Mouse (Mus musculus) bone marrow macrophage, adult 2 months (primary cell): ENCODE measurements at regions not wholly inside any gene's neighbourhood (a gene's known extent, or its start where the extent isn't known, plus 50 kb on each side); places are given as distances from the start of the nearest gene placed in this dataset.

Experiments
- H3K27ac ChIP-seq: 2 replicates; pipeline ENCODE4 v1.5.1; 2012; ENCODE audit warnings: low read depth, low read length; ENCODE audit not compliant: insufficient read depth
- H3K4me1 ChIP-seq: 2 replicates; pipeline ENCODE4 v1.6.1; 2012; ENCODE audit warnings: low read length; ENCODE audit not compliant: control insufficient read depth, insufficient read depth
- H3K4me3 ChIP-seq: 2 replicates; pipeline ENCODE4 v1.5.1; 2012; ENCODE audit warnings: mild to moderate bottlenecking, low read length, moderate library complexity; ENCODE audit not compliant: insufficient read depth
- CTCF ChIP-seq: IDR thresholded peaks from 2 replicates; pipeline ENCODE4 v1.5.1; 2012; ENCODE audit warnings: low read depth, mild to moderate bottlenecking, low read length, moderate library complexity
- POLR2A ChIP-seq: IDR thresholded peaks from 2 replicates; pipeline ENCODE4 v1.6.1; 2012; ENCODE audit warnings: mild to moderate bottlenecking, low read depth, low read length, borderline replicate concordance

DNA sequence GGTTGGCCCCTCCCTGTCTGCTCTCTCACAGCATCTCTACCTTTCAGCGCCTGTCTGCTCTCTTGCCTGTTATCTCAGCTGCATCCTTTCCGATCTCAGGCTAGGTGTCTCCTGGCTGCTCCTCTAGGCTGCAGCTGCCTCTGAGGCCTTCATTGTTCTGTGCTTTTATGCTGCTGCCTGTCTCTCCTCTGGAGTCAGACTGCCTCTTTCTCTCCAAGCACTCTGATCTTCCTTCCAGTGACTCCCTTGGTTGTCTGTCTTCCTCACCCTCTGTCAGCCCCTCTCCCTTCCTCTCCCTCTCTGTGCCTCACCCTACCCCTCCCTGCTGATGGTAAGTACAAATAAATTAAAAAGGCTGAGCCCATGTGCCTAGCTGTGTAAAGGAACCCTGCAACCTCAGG lies 155.7 kb upstream of the Lrfn2 start:
- Histone ChIP-seq H3K27ac (no peak overlapping the region), H3K4me1 (no peaks in the 10 kb centered on the region), H3K4me3 (no peak overlapping the region)
- TF ChIP-seq POLR2A, result no peak
- TF ChIP-seq CTCF, result no peak

DNA sequence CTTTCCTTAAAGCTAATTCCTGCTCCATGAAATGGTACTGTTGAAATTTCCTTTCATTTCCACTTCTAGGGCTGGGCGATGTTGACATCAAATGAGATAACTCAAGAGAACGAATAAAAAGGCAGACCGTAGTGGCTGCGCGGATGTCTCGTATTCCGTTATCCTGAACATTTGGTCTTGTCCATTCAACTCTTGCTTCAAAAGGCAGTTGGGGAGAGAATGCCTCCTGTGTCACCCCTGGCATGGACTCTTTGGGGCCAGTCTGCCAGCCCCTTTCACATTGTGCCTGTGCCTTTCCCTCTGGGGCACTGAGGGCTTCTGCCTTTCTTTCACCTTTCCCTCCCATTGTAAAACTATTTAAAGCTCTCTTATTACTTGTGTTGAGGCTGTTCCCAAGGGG lies 152.0 kb upstream of the Lrfn2 start:
- no peak overlapping the region for H3K27ac ChIP-seq
- H3K4me3 ChIP-seq, result no peak overlapping the region
- TF ChIP-seq POLR2A, result no peak
- TF ChIP-seq CTCF, result no peak
- no peaks in the 10 kb centered on the region for H3K4me1 ChIP-seq

DNA sequence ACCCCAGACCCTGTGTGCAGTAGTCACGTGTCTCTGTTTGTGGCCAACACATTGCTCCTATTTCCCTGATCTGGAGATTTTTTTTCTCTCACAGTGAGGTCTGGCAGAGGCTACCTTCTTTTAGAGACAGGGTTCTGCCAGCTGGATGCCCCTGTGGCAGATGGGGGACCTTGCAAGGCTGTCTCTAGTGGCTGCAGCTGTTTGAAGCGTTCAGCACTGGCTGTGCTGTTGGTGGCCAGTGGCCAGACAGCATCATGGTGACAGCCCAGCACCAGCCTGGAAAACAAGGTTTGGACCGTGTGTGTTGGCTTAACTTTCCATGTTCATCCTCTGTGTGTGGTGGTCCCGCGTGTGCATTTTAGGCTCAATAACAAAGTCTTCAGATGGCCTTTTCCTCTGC lies 147.8 kb upstream of the Lrfn2 start:
- TF ChIP-seq POLR2A (no peak), CTCF (no peak)
- Histone ChIP-seq H3K4me3 (no peak overlapping the region), H3K4me1 (no peaks in the 10 kb centered on the region), H3K27ac (no peak overlapping the region)

DNA sequence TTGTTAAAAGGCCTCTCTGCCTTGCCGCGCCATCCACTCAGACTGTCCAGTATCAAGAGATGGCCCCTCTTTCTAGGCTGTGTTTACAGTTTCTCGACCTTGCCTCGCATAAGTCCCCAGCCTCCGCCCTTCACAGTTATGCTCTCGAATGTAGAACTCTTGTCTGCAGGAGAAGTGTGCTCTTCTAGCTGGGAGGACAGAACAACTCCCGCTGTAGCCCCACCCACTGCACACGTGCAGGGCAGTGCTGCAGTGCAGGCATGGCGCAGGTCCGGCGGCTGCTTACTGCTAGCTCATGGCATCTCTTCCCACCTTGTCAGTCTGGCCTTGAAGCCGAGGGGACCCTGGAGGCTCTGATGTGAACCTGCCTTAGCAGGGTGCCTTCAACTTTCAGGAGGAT lies 145.7 kb upstream of the Lrfn2 start:
- Histone ChIP-seq H3K4me1 (no peaks in the 10 kb centered on the region), H3K4me3 (no peak overlapping the region), H3K27ac (no peak overlapping the region)
- TF ChIP-seq CTCF, result no peak
- no peak for TF ChIP-seq POLR2A

DNA sequence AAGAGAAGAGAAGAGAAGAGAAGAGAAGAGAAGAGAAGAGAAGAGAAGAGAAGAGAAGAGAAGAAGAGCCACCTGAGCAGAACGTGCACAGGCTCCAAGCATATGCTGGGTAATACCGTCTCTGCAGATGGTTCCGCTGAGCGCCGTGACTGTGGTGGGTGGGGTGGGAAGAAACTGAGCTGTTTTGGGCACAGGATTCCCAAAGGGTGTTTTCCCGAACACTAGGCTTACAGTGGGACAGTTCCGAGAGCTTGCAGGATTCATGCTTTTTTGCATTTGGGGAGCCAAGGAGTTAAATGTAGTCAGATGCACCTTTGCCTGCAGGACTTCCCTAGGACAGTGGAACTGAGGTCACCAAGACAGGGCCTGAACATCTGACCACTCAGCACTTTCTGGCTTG lies 142.3 kb upstream of the Lrfn2 start:
- no peak overlapping the region for H3K27ac ChIP-seq
- no peak overlapping the region for H3K4me3 ChIP-seq
- no peak for TF ChIP-seq POLR2A
- no peak for TF ChIP-seq CTCF
- H3K4me1 ChIP-seq, result no peaks in the 10 kb centered on the region

DNA sequence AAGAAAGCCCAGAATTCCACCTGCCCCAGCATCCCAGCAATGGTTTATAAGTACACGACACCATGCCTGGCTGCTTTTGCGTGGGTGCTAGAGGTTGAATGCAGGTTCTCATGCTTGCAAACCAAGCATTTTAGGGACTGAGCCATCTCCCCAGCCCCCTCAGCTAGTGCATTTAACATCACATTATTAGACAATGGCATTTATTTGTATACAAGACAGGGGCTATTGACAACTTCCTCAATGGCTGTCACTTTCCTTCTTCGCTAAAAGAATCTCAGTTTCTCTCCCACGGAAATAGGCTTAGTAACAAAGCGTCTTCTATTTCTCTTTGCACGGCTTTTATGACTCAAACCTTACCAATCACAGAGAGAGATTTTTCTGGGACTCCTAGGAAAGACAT lies 141.7 kb upstream of the Lrfn2 start:
- Histone ChIP-seq H3K4me3 (no peak overlapping the region), H3K27ac (no peak overlapping the region), H3K4me1 (no peaks in the 10 kb centered on the region)
- TF ChIP-seq CTCF (no peak), POLR2A (no peak)

DNA sequence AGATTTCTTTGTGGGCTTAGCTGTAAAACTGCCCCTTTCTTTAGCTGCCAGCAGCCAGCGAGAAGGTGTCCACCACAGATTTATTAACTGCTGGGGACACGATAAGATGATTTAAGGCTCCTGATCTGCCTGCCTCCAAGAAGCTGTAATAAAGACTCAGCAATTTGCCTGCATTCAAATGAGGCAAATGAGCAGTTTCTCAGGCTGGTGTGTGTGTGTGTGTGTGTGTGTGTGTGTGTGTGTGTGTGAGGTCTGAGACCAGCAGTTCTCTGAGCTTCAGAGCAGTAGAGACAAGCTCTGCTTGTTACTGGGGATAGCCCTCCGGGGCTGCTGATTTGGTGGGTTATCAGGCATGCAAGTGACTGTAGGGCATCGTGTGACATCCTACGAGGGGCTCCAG lies 139.2 kb upstream of the Lrfn2 start:
- Histone ChIP-seq H3K4me3 (no peak overlapping the region), H3K27ac (no peak overlapping the region), H3K4me1 (no peaks in the 10 kb centered on the region)
- TF ChIP-seq POLR2A, result no peak
- no peak for TF ChIP-seq CTCF

DNA sequence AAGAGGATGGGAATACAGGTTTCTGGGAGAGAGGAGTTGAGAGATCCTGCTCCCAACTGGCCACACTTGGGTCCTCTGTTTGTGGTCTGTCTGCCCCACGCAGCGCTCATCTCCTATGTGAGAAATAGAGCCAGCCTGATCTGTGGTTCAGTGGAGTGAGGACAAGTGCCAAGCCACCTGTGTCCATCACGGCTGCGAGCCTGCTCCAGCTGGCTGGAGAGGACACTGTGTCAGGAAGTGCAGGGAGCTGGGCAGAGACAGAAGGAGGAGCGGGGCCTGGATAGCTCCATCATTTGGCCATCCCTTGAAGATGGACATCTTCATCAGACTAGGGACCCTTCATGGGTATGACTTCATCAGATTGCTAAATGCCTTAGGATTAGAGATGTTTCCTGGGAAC lies 136.4 kb upstream of the Lrfn2 start:
- H3K27ac ChIP-seq, result no peak overlapping the region
- TF ChIP-seq CTCF (no peak), POLR2A (no peak)
- no peaks in the 10 kb centered on the region for H3K4me1 ChIP-seq
- H3K4me3 ChIP-seq, result no peak overlapping the region

DNA sequence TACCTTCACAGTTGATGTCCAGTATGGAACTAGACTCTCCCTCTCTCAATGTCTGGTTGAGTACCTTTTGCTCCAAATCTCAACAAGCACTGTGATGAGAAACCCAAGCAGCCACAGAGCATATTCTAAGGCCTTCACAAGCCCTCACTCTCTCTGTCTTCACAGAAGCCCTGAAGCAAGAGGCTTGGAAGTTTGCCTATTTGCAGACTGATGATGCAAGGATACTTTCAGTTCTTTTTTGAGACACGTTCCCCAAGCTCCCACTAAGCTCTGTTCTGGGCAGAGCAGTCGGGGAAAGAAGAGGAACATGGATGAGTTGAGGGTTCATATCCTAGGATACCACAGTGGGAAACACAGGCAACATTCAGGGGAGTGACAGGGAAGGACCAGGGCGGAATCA lies 134.0 kb upstream of the Lrfn2 start:
- no peak for TF ChIP-seq POLR2A

DNA sequence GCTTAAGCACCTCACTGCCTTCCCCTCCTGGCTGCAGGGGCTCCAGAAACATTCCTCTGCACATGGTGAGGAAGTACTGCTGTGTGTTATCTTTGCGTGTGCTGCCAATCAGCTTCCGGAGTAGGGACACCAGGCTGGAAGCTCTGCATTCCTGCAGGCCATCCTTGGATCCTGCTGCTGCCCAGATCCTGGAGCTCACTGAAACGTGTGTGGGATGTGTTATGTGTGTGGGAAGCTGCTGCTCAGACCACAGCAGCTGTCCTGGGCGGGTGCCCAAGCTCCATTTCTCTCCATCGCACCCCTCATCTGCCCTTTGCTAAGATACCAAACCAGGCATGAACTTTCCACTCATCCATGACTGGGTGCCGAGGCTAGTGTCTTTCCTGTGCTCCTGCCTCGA lies 129.5 kb upstream of the Lrfn2 start:
- H3K27ac ChIP-seq, result no peak overlapping the region
- H3K4me3 ChIP-seq, result no peak overlapping the region
- TF ChIP-seq POLR2A, result no peak
- no peak for TF ChIP-seq CTCF
- H3K4me1 ChIP-seq, result no peaks in the 10 kb centered on the region

More for the DNA sequence above, 134.0 kb upstream of the Lrfn2 start:
- H3K27ac ChIP-seq, result no peak overlapping the region
- no peak overlapping the region for H3K4me3 ChIP-seq
- H3K4me1 ChIP-seq, result no peaks in the 10 kb centered on the region

DNA sequence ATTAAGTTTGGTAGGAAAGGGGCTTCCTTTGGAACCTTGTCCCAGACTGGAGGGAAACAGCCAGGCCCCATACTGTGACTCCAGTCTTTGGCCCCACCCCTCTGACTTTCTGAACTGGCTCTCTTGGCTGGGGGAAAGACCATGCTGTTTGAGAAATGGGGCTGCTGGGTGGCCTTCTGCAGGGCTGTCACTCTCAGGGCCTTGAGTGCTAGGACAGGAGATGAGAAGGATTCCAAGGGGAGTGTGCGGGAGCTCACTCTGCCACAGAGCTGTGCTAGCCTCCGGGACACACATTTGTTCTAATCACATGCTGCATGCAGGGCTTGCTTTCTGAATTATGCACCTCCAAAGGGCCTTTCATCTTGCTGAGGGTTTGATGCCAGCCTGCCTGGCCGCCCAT lies 124.3 kb upstream of the Lrfn2 start:
- no peaks in the 10 kb centered on the region for H3K4me1 ChIP-seq
- no peak overlapping the region for H3K27ac ChIP-seq
- no peak for TF ChIP-seq CTCF
- no peak for TF ChIP-seq POLR2A
- no peak overlapping the region for H3K4me3 ChIP-seq
